Mouse (Mus musculus) neural tube, embryonic 15.5 days (tissue): ENCODE measurements around the gene 1700037H04Rik. TPM values are rescaled to one million over a fixed set of nuclear protein-coding genes. Genes with fewer than 3 reads are reported as not detected.

ENCODE experiments used
- ATAC-seq: fragments of 200-750 bp; cut with Nextera tagmentation; 2 replicates; pipeline ENCODE4 v1.8.0; 2017; ENCODE audit warnings: mild to moderate bottlenecking, moderate TSS enrichment, moderate library complexity; ENCODE audit not compliant: low FRiP score
- H3K27ac ChIP-seq: fragments of 300-500 bp; sonication (generic); replicated peaks from 2 replicates; pipeline ENCODE4 v1.5.1; 2015; ENCODE audit warnings: mild to moderate bottlenecking, inconsistent platforms
- H3K27me3 ChIP-seq: fragments of 300-500 bp; sonication (generic); replicated peaks from 2 replicates; pipeline ENCODE4 v1.6.1; 2015; ENCODE audit warnings: inconsistent platforms
- H3K36me3 ChIP-seq: fragments of 300-500 bp; sonication (generic); 2 replicates; pipeline ENCODE4 v1.6.1; 2015; ENCODE audit warnings: inconsistent platforms
- H3K4me1 ChIP-seq: fragments of 300-500 bp; sonication (generic); 2 replicates; pipeline ENCODE4 v1.6.1; 2015; ENCODE audit warnings: inconsistent platforms
- H3K4me2 ChIP-seq: fragments of 300-500 bp; sonication (generic); 2 replicates; pipeline ENCODE4 v1.6.1; 2015; ENCODE audit warnings: inconsistent platforms, mild to moderate bottlenecking, moderate library complexity
- H3K4me3 ChIP-seq: fragments of 300-500 bp; sonication (generic); replicated peaks from 2 replicates; pipeline ENCODE4 v1.5.1; 2015; ENCODE audit warnings: mild to moderate bottlenecking, inconsistent platforms
- H3K9ac ChIP-seq: fragments of 300-500 bp; sonication (generic); replicated peaks from 2 replicates; pipeline ENCODE4 v1.6.1; 2015; ENCODE audit warnings: mild to moderate bottlenecking, inconsistent platforms
- H3K9me3 ChIP-seq: fragments of 300-500 bp; sonication (generic); replicated peaks from 2 replicates; pipeline ENCODE4 v1.6.1; 2016; ENCODE audit warnings: inconsistent platforms
- WGBS: fragments of 180-500 bp; shearing (Covaris S2); methylation state at CpG from one replicate; pipeline ENCODE4 v1.1.7; 2015; ENCODE audit warnings: mixed read lengths; 5-methylcytosine and 5-hydroxymethylcytosine counted together
- polyA plus RNA-seq: library from polyadenylated mRNA; unstranded; fragments of >200 nt; fragmentation: Nextera tagmentation; extraction: Ambion mirVana; gene quantifications from 2 replicates; pipeline ENCODE4 v1.2.1, GENCODE M21; 2015

The 1700037H04Rik gene
- polyA plus RNA-seq, 1 experiment from 2014 or later = 79.1 TPM

GRCm38 (mm10) chr2:131177932-131178331 lies 18.1 kb upstream of the 1700037H04Rik start:
- Histone ChIP-seq H3K9me3 (no peaks in the 10 kb centered on the region), H3K4me2 (peak overlapping the region; percentile 98), H3K4me1 (peaks cover 59% of the 10 kb centered on the region), H3K4me3 (peak overlapping the region; percentile 74), H3K27me3 (peaks cover 6% of the 10 kb centered on the region), H3K27ac (0 out of 2 replicates have a peak overlapping the region, but pooled peaks have one; percentile 41), H3K9ac (peak overlapping the region; percentile 93; the same call in 1 of the 2 replicates), H3K36me3 (peaks cover 5% of the 10 kb centered on the region; the same call in 1 of the 2 replicates)
- ATAC-seq = no peak
- WGBS = 84% methylated on average over 9 of the region's 9 CpGs

GRCm38 (mm10) chr2:131176491-131176890 lies 16.6 kb upstream of the 1700037H04Rik start:
- Histone ChIP-seq H3K4me3 (no peak overlapping the region), H3K27ac (no peak overlapping the region), H3K36me3 (peaks cover 5% of the 10 kb centered on the region; the same call in 1 of the 2 replicates), H3K4me1 (peaks cover 63% of the 10 kb centered on the region), H3K27me3 (peaks cover 21% of the 10 kb centered on the region), H3K9ac (no peak overlapping the region), H3K9me3 (no peaks in the 10 kb centered on the region), H3K4me2 (peak overlapping the region; percentile 98)
- ATAC-seq = no peak
- WGBS = 57% methylated on average over 5 of the region's 5 CpGs

- no peak overlapping the region for H3K4me2 ChIP-seq
- ATAC-seq = no peak
These were observed 16.0 kb upstream of the 1700037H04Rik start for GRCm38 (mm10) chr2:131175945-131176309.

GRCm38 (mm10) chr2:131175286-131175944 lies 15.5 kb upstream of the 1700037H04Rik start:
- 65% methylated on average over 3 of the region's 3 CpGs for WGBS
- peaks cover 5% of the 10 kb centered on the region; the same call in 1 of the 2 replicates for H3K36me3 ChIP-seq
- ATAC-seq = no peak
- no peaks in the 10 kb centered on the region for H3K9me3 ChIP-seq
- peaks cover 31% of the 10 kb centered on the region for H3K27me3 ChIP-seq
- no peak overlapping the region for H3K4me3 ChIP-seq
- H3K27ac ChIP-seq = no peak overlapping the region
- H3K9ac ChIP-seq = no peak overlapping the region
- peaks cover 70% of the 10 kb centered on the region for H3K4me1 ChIP-seq
- peak overlapping the region; percentile 85; the same call in 1 of the 2 replicates for H3K4me2 ChIP-seq

More at GRCm38 (mm10) chr2:131175945-131176309, 16.0 kb upstream of the 1700037H04Rik start:
- no peaks in the 10 kb centered on the region for H3K9me3 ChIP-seq
- peaks cover 26% of the 10 kb centered on the region for H3K27me3 ChIP-seq
- H3K4me1 ChIP-seq = peaks cover 68% of the 10 kb centered on the region
- H3K27ac ChIP-seq = no peak overlapping the region
- H3K4me3 ChIP-seq = no peak overlapping the region
- 86% methylated on average over 1 of the region's 1 CpGs for WGBS
- peaks cover 5% of the 10 kb centered on the region; the same call in 1 of the 2 replicates for H3K36me3 ChIP-seq
- no peak overlapping the region for H3K9ac ChIP-seq

- ATAC-seq = peak; percentile 64
- peaks cover 70% of the 10 kb centered on the region for H3K4me1 ChIP-seq
- H3K4me3 ChIP-seq = peak overlapping the region; percentile 44
These were observed 14.8 kb upstream of the 1700037H04Rik start for GRCm38 (mm10) chr2:131174700-131175099.

GRCm38 (mm10) chr2:131172322-131172721 lies 12.4 kb upstream of the 1700037H04Rik start:
- Histone ChIP-seq H3K9ac (no peak overlapping the region), H3K4me2 (no peak overlapping the region), H3K27ac (no peak overlapping the region), H3K4me1 (peaks cover 50% of the 10 kb centered on the region), H3K36me3 (peaks cover 3% of the 10 kb centered on the region; the same call in 1 of the 2 replicates), H3K4me3 (no peak overlapping the region), H3K9me3 (no peaks in the 10 kb centered on the region), H3K27me3 (peaks cover 33% of the 10 kb centered on the region)
- ATAC-seq = no peak
- 59% methylated on average over 9 of the region's 9 CpGs for WGBS

More at GRCm38 (mm10) chr2:131174700-131175099, 14.8 kb upstream of the 1700037H04Rik start:
- Histone ChIP-seq H3K36me3 (peaks cover 5% of the 10 kb centered on the region; the same call in 1 of the 2 replicates), H3K4me2 (peak overlapping the region; percentile 85), H3K9me3 (no peaks in the 10 kb centered on the region), H3K27ac (no peak overlapping the region), H3K9ac (peak overlapping the region; percentile 47), H3K27me3 (peaks cover 33% of the 10 kb centered on the region)
- WGBS = 6% methylated on average over 11 of the region's 11 CpGs

GRCm38 (mm10) chr2:131171401-131172104 lies 11.7 kb upstream of the 1700037H04Rik start:
- H3K4me2 ChIP-seq = peak overlapping the region; percentile 48
- H3K27ac ChIP-seq = no peak overlapping the region
- no peaks in the 10 kb centered on the region for H3K9me3 ChIP-seq
- peak overlapping the region; percentile 14 for H3K4me3 ChIP-seq
- no peaks in the 10 kb centered on the region; the same call in 1 of the 2 replicates for H3K36me3 ChIP-seq
- H3K27me3 ChIP-seq = peaks cover 33% of the 10 kb centered on the region
- H3K4me1 ChIP-seq = peaks cover 42% of the 10 kb centered on the region
- H3K9ac ChIP-seq = no peak overlapping the region
- WGBS = 10% methylated on average over 43 of the region's 43 CpGs
- no peak for ATAC-seq

GRCm38 (mm10) chr2:131170936-131171335 lies 11.1 kb upstream of the 1700037H04Rik start:
- no peak for ATAC-seq
- no peaks in the 10 kb centered on the region; the same call in 1 of the 2 replicates for H3K36me3 ChIP-seq
- H3K9ac ChIP-seq = no peak overlapping the region
- peak overlapping the region; percentile 14; the same call in 1 of the 2 replicates for H3K4me3 ChIP-seq
- H3K4me1 ChIP-seq = peaks cover 36% of the 10 kb centered on the region
- H3K27me3 ChIP-seq = peaks cover 33% of the 10 kb centered on the region
- H3K27ac ChIP-seq = no peak overlapping the region
- WGBS = 22% methylated on average over 9 of the region's 9 CpGs
- peak overlapping the region; percentile 48; the same call in 1 of the 2 replicates for H3K4me2 ChIP-seq
- H3K9me3 ChIP-seq = no peaks in the 10 kb centered on the region

- Histone ChIP-seq H3K9me3 (no peaks in the 10 kb centered on the region; the same call in 1 of the 2 replicates), H3K27me3 (peaks cover 33% of the 10 kb centered on the region), H3K4me1 (peaks cover 17% of the 10 kb centered on the region), H3K4me3 (no peak overlapping the region), H3K9ac (no peak overlapping the region), H3K4me2 (no peak overlapping the region), H3K36me3 (no peaks in the 10 kb centered on the region; the same call in 1 of the 2 replicates), H3K27ac (no peak overlapping the region)
- WGBS = 62% methylated on average over 1 of the region's 1 CpGs
- ATAC-seq = no peak
These were observed 9.0 kb upstream of the 1700037H04Rik start for GRCm38 (mm10) chr2:131168914-131169313.

GRCm38 (mm10) chr2:131167984-131168383 lies 8.1 kb upstream of the 1700037H04Rik start:
- Histone ChIP-seq H3K4me1 (peaks cover 11% of the 10 kb centered on the region), H3K36me3 (no peaks in the 10 kb centered on the region; the same call in 1 of the 2 replicates), H3K9ac (no peak overlapping the region), H3K4me3 (no peak overlapping the region), H3K9me3 (no peaks in the 10 kb centered on the region; the same call in 1 of the 2 replicates), H3K27ac (no peak overlapping the region), H3K4me2 (no peak overlapping the region), H3K27me3 (peaks cover 27% of the 10 kb centered on the region)
- WGBS = 85% methylated on average over 6 of the region's 6 CpGs
- ATAC-seq = no peak

- H3K27ac ChIP-seq = no peak overlapping the region
- H3K4me3 ChIP-seq = no peak overlapping the region
- no peak overlapping the region for H3K4me2 ChIP-seq
- ATAC-seq = no peak
- WGBS = 70% methylated on average over 2 of the region's 2 CpGs
- peaks cover 9% of the 10 kb centered on the region; the same call in 1 of the 2 replicates for H3K27me3 ChIP-seq
- no peaks in the 10 kb centered on the region for H3K36me3 ChIP-seq
- H3K4me1 ChIP-seq = peaks cover 6% of the 10 kb centered on the region
- no peak overlapping the region for H3K9ac ChIP-seq
- no peaks in the 10 kb centered on the region; the same call in 1 of the 2 replicates for H3K9me3 ChIP-seq
These were observed 6.3 kb upstream of the 1700037H04Rik start for GRCm38 (mm10) chr2:131166172-131166571.
